Mouse (Mus musculus): Measurements from ENCODE around the gene Vsx1. TPM values are rescaled to one million over a fixed set of nuclear protein-coding genes. Genes with fewer than 3 reads are reported as not detected.

Gene Vsx1
- polyA plus RNA-seq, 1 experiment from 2014 or later = 0.19 TPM

DNA sequence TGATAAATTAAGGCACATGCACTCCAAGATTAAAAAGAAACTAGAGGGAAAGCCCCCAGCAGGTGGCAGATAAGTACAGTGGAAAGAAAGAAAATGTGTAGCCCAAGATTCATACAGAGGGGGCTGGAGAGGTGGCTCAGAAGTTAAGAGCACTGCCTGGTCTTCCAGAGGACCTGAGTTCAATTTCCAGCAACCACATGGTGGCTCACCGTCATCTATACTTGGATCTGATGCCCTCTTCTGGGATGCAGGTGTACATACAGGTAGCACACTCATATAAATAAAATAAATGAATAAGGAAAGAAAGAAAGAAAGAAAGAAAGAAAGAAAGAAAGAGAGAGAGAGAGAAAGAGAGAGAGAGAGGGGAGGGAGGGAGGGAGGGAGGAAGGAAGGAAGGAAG lies 13.6 kb downstream of the Vsx1 start:
- 36% methylated on average over 1 of the region's 1 CpGs for WGBS
- no peak for DNase-seq (ENCODE audit: low spot score)
- Histone ChIP-seq H3K9me3 (replicated peaks) (no peaks in the 10 kb centered on the region), H3K4me3 (no peak overlapping the region), H3K4me1 (peaks cover 3% of the 10 kb centered on the region; the same call in 1 of the 2 replicates), H3K27me3 (ENCODE audit: low read depth, poor library complexity, severe bottlenecking) (0 out of 2 replicates have a peak, but pooled peaks cover 6% of the 10 kb centered on the region), H3K27ac (replicated peaks) (no peak overlapping the region), H3K36me3 (no peaks in the 10 kb centered on the region)

DNA sequence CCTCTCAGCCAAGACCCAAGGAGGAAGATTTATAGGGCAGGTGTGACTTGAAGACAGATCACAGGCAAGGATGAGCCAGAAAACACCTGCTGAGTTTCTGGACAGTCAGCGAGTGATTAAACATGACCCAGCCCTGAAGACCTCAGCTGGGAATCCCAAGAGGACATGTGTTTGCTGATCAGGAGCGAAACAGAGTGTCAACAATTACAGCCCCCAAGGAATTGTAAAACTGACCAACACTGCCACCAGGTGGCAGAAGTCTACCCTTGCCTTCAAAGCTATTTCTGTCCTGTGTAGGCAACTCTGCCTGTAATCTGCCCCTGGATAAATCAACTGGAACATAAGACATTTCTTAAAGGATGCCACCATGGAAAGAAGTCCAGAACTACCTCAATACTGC lies 14.3 kb downstream of the Vsx1 start:
- WGBS = 6% methylated on average over 2 of the region's 2 CpGs
- no peak overlapping the region for H3K4me3 ChIP-seq
- peaks cover 12% of the 10 kb centered on the region for H3K27me3 ChIP-seq (ENCODE audit: low read depth, poor library complexity, severe bottlenecking)
- peak; percentile 69 for DNase-seq (ENCODE audit: low spot score)
- peaks cover 3% of the 10 kb centered on the region; the same call in 1 of the 2 replicates for H3K4me1 ChIP-seq
- no peaks in the 10 kb centered on the region for H3K9me3 ChIP-seq (replicated peaks)
- H3K36me3 ChIP-seq = no peaks in the 10 kb centered on the region
- H3K27ac ChIP-seq (replicated peaks) = no peak overlapping the region

DNA sequence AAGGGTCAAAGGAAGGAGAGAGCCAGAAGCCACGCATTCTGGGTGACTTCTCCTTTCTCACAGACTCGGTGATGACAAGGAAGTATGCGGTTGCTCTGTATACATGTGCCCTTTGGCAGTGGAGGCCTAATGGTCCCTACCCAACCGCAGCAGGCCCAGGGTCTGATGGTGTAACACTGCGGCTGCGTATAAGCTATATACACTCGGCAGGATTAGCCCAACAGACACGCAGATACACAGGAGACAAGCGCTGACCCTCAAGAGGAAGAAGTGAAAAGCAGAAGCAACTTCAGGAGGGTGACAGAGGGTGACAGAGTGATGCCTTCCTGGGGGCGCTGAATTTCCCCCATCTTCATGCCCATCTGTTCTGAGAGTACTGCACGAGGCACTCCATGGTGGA lies 15.2 kb downstream of the Vsx1 start:
- WGBS = 87% methylated on average over 11 of the region's 11 CpGs
- Histone ChIP-seq H3K36me3 (no peaks in the 10 kb centered on the region), H3K4me3 (no peak overlapping the region), H3K9me3 (replicated peaks) (no peaks in the 10 kb centered on the region), H3K27me3 (ENCODE audit: low read depth, poor library complexity, severe bottlenecking) (peaks cover 22% of the 10 kb centered on the region), H3K27ac (replicated peaks) (no peak overlapping the region), H3K4me1 (peaks cover 3% of the 10 kb centered on the region; the same call in 1 of the 2 replicates)
- no peak for DNase-seq (ENCODE audit: low spot score)

DNA sequence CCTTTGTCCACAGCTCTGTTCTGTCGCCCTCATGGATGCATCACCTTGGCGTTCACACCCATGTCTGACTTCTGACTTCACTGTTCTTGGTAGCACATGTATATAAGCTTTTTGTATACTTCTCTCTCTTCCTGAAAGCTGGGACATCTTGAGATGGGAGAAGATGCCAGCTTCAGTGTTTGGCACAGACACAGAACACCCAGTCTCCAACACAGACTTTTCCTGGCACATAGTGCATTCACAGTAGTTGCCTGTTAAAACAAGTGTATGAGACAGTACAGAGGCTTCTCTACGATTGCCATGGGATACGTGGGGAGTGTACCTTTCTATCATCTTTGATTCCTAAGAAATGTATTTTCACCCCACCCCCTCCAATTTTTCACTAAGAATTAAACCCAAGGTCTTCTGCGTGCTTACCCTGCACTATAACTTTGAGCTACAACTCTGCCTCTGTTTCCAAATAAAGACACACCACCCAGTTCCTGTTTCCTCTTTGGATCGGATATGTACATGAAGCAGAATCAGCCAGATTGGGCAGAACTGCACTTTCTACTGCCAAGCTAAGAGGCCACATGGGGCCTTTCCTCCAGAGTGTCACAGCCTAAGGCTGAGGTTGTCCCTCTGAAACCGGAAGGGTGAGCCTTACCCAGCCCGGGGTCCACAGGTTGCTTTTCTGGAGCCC lies 17.4 kb downstream of the Vsx1 start:
- no peak overlapping the region for H3K27ac ChIP-seq (replicated peaks)
- no peaks in the 10 kb centered on the region for H3K9me3 ChIP-seq (replicated peaks)
- peaks cover 43% of the 10 kb centered on the region for H3K27me3 ChIP-seq (ENCODE audit: low read depth, poor library complexity, severe bottlenecking)
- H3K4me3 ChIP-seq = no peak overlapping the region
- no peak for DNase-seq (ENCODE audit: low spot score)
- 84% methylated on average over 8 of the region's 8 CpGs for WGBS
- no peaks in the 10 kb centered on the region for H3K36me3 ChIP-seq
- H3K4me1 ChIP-seq = peaks cover 24% of the 10 kb centered on the region

DNA sequence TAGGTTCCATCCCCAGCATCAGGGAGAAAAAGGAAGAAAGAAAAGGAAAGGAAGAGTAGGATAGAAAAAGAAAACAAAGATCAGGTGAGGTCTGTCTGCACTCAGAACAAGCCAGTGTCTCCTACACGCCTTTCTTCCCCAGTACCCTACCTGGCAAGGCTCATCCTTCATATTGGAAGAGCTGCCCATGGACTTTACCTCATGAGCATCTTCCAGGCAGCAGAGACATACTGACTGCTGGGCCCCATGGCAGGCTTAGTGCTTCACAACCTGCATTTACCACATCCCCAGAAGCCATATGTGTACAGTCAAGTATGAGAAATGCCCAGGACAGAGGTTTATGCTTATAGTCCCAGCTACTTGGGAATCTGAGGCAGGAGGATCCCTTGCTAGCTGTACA lies 18.2 kb downstream of the Vsx1 start:
- WGBS = 93% methylated on average over 1 of the region's 1 CpGs
- peaks cover 48% of the 10 kb centered on the region for H3K27me3 ChIP-seq (ENCODE audit: low read depth, poor library complexity, severe bottlenecking)
- H3K4me3 ChIP-seq = no peak overlapping the region
- peaks cover 27% of the 10 kb centered on the region for H3K4me1 ChIP-seq
- no peaks in the 10 kb centered on the region for H3K9me3 ChIP-seq (replicated peaks)
- no peaks in the 10 kb centered on the region for H3K36me3 ChIP-seq
- no peak overlapping the region for H3K27ac ChIP-seq (replicated peaks)
- no peak for DNase-seq (ENCODE audit: low spot score)

DNA sequence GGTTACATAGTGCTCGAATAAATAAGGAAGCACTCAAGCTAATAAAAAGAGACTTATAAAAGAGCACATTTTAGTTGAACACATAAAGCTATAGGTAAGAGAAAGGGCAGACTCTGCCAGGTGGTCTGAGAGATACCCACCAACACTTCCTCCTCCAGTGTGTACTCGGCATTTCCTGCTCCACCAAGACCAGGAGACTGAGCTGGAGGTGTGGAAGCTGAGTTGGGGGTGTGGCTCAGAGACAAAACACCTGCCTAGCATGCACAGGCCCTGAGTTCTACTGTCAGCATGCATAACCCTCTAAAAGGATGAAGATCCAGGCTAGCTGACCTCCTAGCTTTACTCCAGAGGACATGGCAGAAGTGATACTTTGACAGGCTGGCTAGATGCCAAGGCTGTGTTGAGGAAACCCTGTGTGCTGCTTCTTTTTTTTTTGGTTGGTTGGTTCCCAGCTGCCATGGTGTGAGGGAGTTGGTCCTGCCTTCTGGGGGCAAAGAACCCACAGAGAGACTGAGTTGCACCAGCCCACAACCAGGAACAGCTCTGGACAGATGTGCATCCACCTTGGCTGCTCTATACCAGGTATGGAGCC lies 19.6 kb downstream of the Vsx1 start:
- 84% methylated on average over 2 of the region's 2 CpGs for WGBS
- Histone ChIP-seq H3K36me3 (no peaks in the 10 kb centered on the region), H3K4me1 (peaks cover 33% of the 10 kb centered on the region), H3K27ac (replicated peaks) (no peak overlapping the region), H3K27me3 (ENCODE audit: low read depth, poor library complexity, severe bottlenecking) (peaks cover 54% of the 10 kb centered on the region), H3K9me3 (replicated peaks) (no peaks in the 10 kb centered on the region), H3K4me3 (no peak overlapping the region)
- no peak for DNase-seq (ENCODE audit: low spot score)

DNA sequence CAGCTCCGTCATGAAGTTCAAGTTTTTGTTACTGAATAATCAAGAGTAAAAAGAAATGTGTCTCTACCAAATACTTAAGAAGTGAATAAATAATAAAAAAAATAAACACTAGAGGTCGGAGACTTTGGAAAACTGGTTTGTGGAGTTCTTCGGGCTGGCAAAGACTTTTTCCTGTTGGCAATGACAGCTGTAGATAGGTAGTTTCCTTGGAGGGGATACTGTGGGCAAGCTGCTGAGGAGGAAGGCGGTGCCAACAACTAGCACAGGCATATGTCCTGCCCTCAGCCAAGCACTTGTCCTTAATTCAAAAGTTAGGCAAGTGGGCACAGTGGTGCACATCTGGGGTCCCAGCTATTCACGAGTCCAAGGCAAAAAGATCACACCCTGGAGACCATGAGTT lies 20.2 kb downstream of the Vsx1 start:
- DNase-seq (ENCODE audit: low spot score) = no peak
- Histone ChIP-seq H3K9me3 (replicated peaks) (no peaks in the 10 kb centered on the region), H3K36me3 (no peaks in the 10 kb centered on the region), H3K4me3 (peak overlapping the region; percentile 78; the same call in 1 of the 2 replicates), H3K4me1 (peaks cover 33% of the 10 kb centered on the region), H3K27me3 (ENCODE audit: low read depth, poor library complexity, severe bottlenecking) (peaks cover 54% of the 10 kb centered on the region), H3K27ac (replicated peaks) (no peak overlapping the region)
- 85% methylated on average over 5 of the region's 5 CpGs for WGBS

DNA sequence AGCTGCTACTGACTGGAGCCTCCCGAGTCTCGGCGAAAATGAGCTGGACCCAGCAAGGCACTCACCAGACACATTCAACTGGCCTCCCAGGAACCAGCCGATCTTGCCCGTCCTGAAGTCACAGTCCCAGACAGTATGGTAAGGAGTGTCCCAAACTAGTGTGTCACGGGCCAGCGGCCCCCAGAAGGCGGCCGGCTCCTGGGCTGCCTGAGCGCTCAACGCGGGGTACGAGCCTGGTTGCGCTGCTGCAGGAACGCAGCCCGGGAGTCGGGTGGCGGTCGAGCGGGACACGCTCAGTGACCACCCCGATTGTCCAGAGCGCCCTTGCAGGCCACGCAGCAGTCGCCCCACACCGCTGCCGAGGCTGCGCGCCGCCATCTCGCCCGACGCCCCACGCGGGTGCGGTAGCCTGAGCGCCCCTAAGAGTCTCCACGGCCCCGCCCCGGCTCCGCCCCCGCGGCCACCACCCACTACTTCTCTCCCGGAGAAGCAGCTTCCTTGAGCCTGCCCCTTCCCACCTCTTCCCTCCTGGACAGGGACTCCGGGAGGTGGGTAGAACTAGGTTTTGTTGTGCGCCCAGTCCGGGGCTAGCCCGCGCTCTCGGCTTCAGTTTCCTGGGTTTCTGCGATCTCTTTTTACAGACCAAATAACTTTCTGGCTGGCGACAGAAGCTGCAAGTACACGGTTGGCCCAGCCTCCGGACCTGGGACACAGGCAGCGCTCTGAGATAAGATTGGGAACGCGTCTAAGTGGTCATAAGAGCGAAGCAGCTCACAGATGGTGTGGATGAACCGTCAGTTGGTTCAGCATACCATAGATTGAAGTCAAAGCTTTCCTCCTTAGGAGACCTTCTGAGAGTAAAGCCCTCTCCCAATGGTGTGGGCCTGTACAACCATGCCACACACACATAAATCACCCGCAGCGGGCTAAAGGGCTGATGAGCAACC lies 21.1 kb downstream of the Vsx1 start, which contains the start of gene Acss1:
Acss1 (minus strand) TSS at position 681 of the 947 bp plus-strand sequence.
- Histone ChIP-seq H3K27ac (replicated peaks) (peak within 1 kb of the TSS; percentile 86), H3K4me3 (peak within 1 kb of the TSS; percentile 78), H3K36me3 (no peaks in the 10 kb centered on the region), H3K9me3 (replicated peaks) (no peaks in the 10 kb centered on the region), H3K27me3 (ENCODE audit: low read depth, poor library complexity, severe bottlenecking) (peaks cover 54% of the 10 kb centered on the region), H3K4me1 (peaks cover 33% of the 10 kb centered on the region)
- 2% methylated on average over 61 of the region's 61 CpGs for WGBS
- DNase-seq (ENCODE audit: low spot score) = peak; percentile 74

DNA sequence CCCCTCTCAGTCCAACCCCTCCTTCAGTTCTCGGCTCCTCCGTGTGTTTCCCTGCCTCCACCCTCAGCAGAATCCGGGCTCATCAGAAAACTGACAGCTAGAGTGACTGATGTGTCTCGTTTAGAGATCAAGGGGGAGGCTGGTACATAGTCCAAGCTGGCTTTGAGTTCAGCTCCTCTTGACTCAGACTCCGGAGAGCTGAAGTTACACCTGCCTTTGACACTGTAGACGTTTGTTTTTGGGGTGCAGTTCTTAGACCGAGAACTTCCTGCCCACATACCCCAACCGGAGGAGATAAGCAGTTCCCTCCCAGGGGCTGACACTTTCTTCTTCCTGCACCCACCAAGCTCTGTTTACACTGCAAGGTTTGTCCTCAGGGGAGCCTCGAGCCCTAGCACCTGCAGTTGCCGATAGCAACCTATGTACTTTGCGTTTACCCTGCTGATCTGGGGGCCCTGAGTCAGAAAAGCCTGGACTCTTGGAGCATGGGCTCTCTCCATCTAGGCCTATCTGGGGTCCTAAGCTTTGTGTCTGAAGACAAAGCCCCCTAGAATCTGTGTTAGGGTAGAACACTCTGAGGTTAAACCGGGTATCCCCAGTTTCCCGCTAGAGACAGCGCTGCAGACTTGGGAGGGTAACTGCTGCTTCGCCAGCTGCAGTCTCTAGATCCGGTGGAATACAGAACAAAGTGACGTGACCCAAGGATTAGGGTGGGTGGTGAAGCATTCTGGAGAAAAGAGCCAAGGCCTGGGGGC lies 21.9 kb downstream of the Vsx1 start:
- Histone ChIP-seq H3K27me3 (ENCODE audit: low read depth, poor library complexity, severe bottlenecking) (peaks cover 54% of the 10 kb centered on the region), H3K4me3 (peak overlapping the region; percentile 78), H3K9me3 (replicated peaks) (no peaks in the 10 kb centered on the region), H3K27ac (replicated peaks) (peak overlapping the region; percentile 86), H3K36me3 (no peaks in the 10 kb centered on the region), H3K4me1 (peaks cover 33% of the 10 kb centered on the region)
- DNase-seq (ENCODE audit: low spot score) = peak; percentile 18
- 4% methylated on average over 17 of the region's 17 CpGs for WGBS

DNA sequence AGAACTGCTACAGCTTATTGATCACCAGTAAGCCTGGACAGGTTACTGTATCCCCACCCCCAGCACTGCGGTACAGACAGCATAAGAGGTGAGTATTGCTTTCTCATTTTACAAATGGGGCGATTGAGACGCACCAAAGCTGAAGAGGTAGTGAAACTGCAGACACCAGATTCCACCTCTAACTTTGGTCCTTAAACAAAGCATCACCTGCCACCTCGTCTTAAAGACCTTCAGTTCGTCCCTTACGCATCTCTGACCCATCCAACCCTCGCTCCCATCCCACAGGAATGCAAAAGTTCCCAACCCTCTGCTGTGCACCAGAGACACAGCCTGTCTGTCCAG lies 22.5 kb downstream of the Vsx1 start:
- WGBS = 53% methylated on average over 7 of the region's 7 CpGs
- H3K4me1 ChIP-seq = peaks cover 33% of the 10 kb centered on the region
- H3K27ac ChIP-seq (replicated peaks) = peak overlapping the region; percentile 86; the same call in 1 of the 2 replicates
- DNase-seq (ENCODE audit: low spot score) = no peak
- peak overlapping the region; percentile 78 for H3K4me3 ChIP-seq
- no peaks in the 10 kb centered on the region for H3K9me3 ChIP-seq (replicated peaks)
- H3K27me3 ChIP-seq (ENCODE audit: low read depth, poor library complexity, severe bottlenecking) = peaks cover 54% of the 10 kb centered on the region
- H3K36me3 ChIP-seq = no peaks in the 10 kb centered on the region

DNA sequence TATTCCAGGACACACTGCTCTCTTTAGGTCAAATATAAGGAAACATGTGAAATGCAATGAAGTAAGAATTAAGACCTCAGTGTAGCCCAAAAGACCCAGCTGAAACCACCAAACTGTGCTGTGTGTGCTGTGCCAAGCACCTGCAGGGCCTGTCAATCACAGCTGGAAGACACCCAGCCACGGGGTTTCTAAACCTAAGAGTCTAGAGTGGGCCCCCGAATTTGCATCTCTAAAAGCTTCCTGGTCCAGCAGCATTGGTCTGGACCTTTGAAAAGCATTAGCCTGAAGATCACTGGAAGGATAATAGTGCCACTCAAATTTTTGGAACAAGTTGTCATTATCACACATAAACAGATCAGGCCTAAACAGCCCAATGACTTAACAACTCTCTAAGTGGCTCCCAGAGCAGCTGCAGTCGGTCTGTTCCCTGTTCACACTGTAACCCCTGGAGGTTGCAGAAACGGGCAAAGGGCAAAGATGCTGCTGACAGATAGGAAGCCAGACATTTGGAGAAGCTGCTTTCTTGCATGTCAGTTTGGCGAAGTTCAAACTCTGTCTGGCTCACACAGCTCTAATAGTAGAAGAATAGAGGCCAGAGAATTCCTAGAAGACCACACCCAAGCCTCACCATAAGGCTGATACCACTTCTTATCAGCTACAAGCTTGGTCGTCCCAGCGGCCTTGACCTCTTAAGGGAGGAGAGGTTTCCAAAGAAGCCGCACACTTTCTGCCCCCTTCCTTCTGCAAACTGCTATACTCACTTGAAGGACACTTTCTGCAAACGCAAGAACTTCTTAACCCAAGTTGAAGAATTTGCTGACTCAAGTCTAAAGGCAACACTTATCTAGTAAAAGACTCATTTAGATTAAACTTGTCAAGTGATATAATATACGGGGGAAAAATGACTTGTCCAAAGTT lies 23.4 kb downstream of the Vsx1 start:
- H3K4me1 ChIP-seq = peaks cover 33% of the 10 kb centered on the region
- H3K36me3 ChIP-seq = no peaks in the 10 kb centered on the region
- no peaks in the 10 kb centered on the region for H3K9me3 ChIP-seq (replicated peaks)
- peaks cover 50% of the 10 kb centered on the region for H3K27me3 ChIP-seq (ENCODE audit: low read depth, poor library complexity, severe bottlenecking)
- DNase-seq (ENCODE audit: low spot score) = no peak
- peak overlapping the region; percentile 57; the same call in 1 of the 2 replicates for H3K27ac ChIP-seq (replicated peaks)
- WGBS = 59% methylated on average over 10 of the region's 10 CpGs
- H3K4me3 ChIP-seq = peak overlapping the region; percentile 20; the same call in 1 of the 2 replicates
